Mouse (Mus musculus) inflammation-experienced regulatory T-cells (primary cell): ENCODE results near the gene Dennd5a. TPM values are rescaled to one million over a fixed set of nuclear protein-coding genes. Genes with fewer than 3 reads are reported as not detected.

Source experiments
- polyA plus RNA-seq, 2 experiments: library from polyadenylated mRNA; unstranded; fragments of 100-300 nt; shearing (Covaris generic); gene quantifications; one replicate each; pipeline ENCODE4 v1.2.1; 2017

The Dennd5a gene
- polyA plus RNA-seq = 10 to 100 TPM; 36.5 to 41.1 TPM

GRCm38 (mm10) chr7:109959716-109960612 is at the start of gene Dennd5a:
Dennd5a (minus strand) TSS chr7:109960470.

DNA sequence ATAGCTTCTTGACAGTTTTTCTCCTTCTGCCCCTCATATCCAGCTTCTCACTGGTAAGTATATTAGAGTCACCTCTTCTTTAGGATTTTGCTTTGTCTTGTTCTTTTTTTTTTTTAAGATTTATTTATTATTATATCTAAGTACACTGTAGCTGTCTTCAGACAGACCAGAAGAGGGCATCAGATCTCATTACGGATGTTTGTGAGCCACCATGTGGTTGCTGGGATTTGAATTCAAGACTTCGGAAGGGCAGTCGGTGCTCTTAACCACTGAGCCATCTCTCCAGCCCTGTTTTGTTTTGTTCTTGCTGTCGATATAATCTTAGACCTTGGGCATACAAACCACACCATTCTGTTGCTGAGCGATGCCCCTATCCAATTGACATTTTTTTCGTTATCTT is 26.5 kb upstream of the Dennd5a start, which contains the start of gene Tmem41b:
Gene Tmem41b (minus strand): TSS at position 155 of the 400 bp plus-strand sequence.

GRCm38 (mm10) chr7:109865370-109866229 is 94.7 kb downstream of the Dennd5a start, which contains the start of gene Scube2:
Scube2 (minus strand) TSS chr7:109865679.

Other genes starting within 250 kb of the Dennd5a start
- gene BC051019, start 236.6 kb downstream of the Dennd5a start, polyA plus RNA-seq = under 1 TPM in 1 of 2 experiments, not detected in 1; 0.81 TPM
- under 1 TPM in 1 of 2 experiments, not detected in 1; 0.39 TPM for gene Ascl3, start 228.7 kb downstream of the Dennd5a start, polyA plus RNA-seq
- 100 to 1,000 TPM; 107 to 179 TPM for gene Tmem9b, start 207.6 kb downstream of the Dennd5a start, polyA plus RNA-seq
- 1 to 10 TPM in 1 of 2 experiments, under 1 TPM in 1; 0.58 to 1.8 TPM for gene Nrip3, start 178.4 kb downstream of the Dennd5a start, polyA plus RNA-seq
- under 1 TPM; 0.16 to 0.60 TPM for gene Scube2, start 94.8 kb downstream of the Dennd5a start, polyA plus RNA-seq
- gene Tmem41b, start 26.5 kb upstream of the Dennd5a start, polyA plus RNA-seq = 10 to 100 TPM; 41.2 to 53.1 TPM
- gene Ipo7, start 57.8 kb upstream of the Dennd5a start, polyA plus RNA-seq = 10 to 100 TPM; 26.2 to 36.5 TPM
- 10 to 100 TPM; 41.8 to 43.4 TPM for gene Zfp143, start 100.7 kb upstream of the Dennd5a start, polyA plus RNA-seq
- gene Wee1, start 161.6 kb upstream of the Dennd5a start, polyA plus RNA-seq = 1 to 10 TPM; 5.4 to 6.4 TPM